Mouse (Mus musculus) lung, postnatal 36 days (tissue): Measurements from ENCODE around the gene Syf2.

ENCODE experiments used
- DNase-seq: peaks from one replicate; pipeline ENCODE4 v3.0.0; 2022; ENCODE audit warnings: mixed read lengths

Syf2 gene

GRCm38 (mm10) chr4:134978930-134979329, 48.2 kb downstream of the Syf2 start:
- DNase-seq = no peak

- DNase-seq = no peak
These were observed 51.3 kb downstream of the Syf2 start for GRCm38 (mm10) chr4:134981959-134982431.

- DNase-seq = no peak
These were observed 52.4 kb downstream of the Syf2 start for GRCm38 (mm10) chr4:134983136-134983535.

- no peak for DNase-seq
These were observed 53.9 kb downstream of the Syf2 start for GRCm38 (mm10) chr4:134984555-134984954.

- DNase-seq = no peak
These were observed 55.1 kb downstream of the Syf2 start for GRCm38 (mm10) chr4:134985626-134986335.

GRCm38 (mm10) chr4:134986336-134986635, 55.6 kb downstream of the Syf2 start:
- no peak for DNase-seq

GRCm38 (mm10) chr4:134986963-134987362, 56.3 kb downstream of the Syf2 start:
- no peak for DNase-seq
